Mouse (Mus musculus) embryonic facial prominence, embryonic 12.5 days (tissue): ENCODE results near the gene Cdc7. TPM values are rescaled to one million over a fixed set of nuclear protein-coding genes. Genes with fewer than 3 reads are reported as not detected.

Experiments used
- ATAC-seq: fragments of 200-750 bp; cut with Nextera tagmentation; 2 replicates; pipeline ENCODE4 v1.8.0; 2017; ENCODE audit not compliant: insufficient number of reproducible peaks, insufficient read depth, low FRiP score, low TSS enrichment
- H3K27ac ChIP-seq: fragments of 300-500 bp; sonication (generic); 2 replicates; pipeline ENCODE4 v1.5.1; 2016; ENCODE audit warnings: mild to moderate bottlenecking
- H3K27me3 ChIP-seq: fragments of 300-500 bp; sonication (generic); 2 replicates; pipeline ENCODE4 v1.6.1; 2016; ENCODE audit warnings: mild to moderate bottlenecking, moderate library complexity
- H3K36me3 ChIP-seq: fragments of 300-500 bp; sonication (generic); 2 replicates; pipeline ENCODE4 v1.6.1; 2016; ENCODE audit warnings: mild to moderate bottlenecking
- H3K4me1 ChIP-seq: fragments of 300-500 bp; sonication (generic); 2 replicates; pipeline ENCODE4 v1.6.1; 2016
- H3K4me2 ChIP-seq: fragments of 300-500 bp; sonication (generic); replicated peaks from 2 replicates; pipeline ENCODE4 v1.6.1; 2016; ENCODE audit warnings: mild to moderate bottlenecking, moderate library complexity
- H3K4me3 ChIP-seq: fragments of 300-500 bp; sonication (generic); 2 replicates; pipeline ENCODE4 v1.5.1; 2016; ENCODE audit warnings: mild to moderate bottlenecking
- H3K9ac ChIP-seq: fragments of 300-500 bp; sonication (generic); 2 replicates; pipeline ENCODE4 v1.6.1; 2016; ENCODE audit warnings: mild to moderate bottlenecking, moderate library complexity
- H3K9me3 ChIP-seq: fragments of 300-500 bp; sonication (generic); 2 replicates; pipeline ENCODE4 v1.6.1; 2016; ENCODE audit warnings: mild to moderate bottlenecking, moderate library complexity
- WGBS: fragments of 180-500 bp; shearing (Covaris S2); methylation state at CpG from one replicate; pipeline ENCODE4 v1.1.7; 2016; 5-methylcytosine and 5-hydroxymethylcytosine counted together
- polyA plus RNA-seq: library from polyadenylated mRNA; unstranded; fragments of >200 nt; fragmentation: Nextera tagmentation; extraction: Ambion mirVana; gene quantifications from 2 replicates; pipeline ENCODE4 v1.2.1, GENCODE M21; 2016

The Cdc7 gene
- polyA plus RNA-seq, 1 experiment from 2014 or later = 57.9 TPM

DNA sequence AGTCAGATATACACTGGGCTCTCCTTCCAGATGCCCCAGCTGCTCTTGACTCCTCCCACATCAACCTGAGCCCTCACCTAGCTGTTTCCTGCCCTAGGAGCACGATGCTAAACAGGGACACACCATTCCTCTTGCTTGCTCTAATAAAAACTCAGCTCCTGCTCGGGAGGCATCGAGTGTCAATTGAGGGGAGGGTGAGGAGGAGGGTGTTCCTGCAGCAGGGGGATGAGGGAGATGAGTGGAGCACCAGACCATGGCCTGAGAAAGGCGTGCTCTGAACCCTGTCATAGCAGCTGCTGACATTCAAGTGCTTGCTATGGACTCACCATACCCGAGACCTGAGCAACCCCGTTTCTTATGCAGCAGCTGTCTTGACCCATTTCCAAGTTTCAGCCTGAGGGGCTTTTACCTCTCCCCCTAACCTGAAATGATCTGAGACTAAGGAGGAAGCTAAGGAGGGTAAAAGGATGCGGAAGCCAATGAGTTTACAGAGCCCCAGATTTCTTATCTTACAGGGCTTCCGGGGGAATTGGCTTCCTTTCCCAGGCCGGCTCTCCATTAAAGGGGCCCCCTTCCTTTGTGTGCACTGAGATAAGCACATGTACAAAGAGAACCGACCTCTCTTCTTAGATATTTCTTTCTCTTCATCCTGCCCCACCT lies 51.4 kb downstream of the Cdc7 start:
- Histone ChIP-seq H3K9me3 (no peaks in the 10 kb centered on the region), H3K36me3 (no peaks in the 10 kb centered on the region), H3K9ac (no peak overlapping the region), H3K27ac (peak overlapping the region; percentile 42; the same call in 1 of the 2 replicates), H3K4me3 (no peak overlapping the region), H3K4me2 (no peak overlapping the region), H3K27me3 (no peaks in the 10 kb centered on the region), H3K4me1 (peaks cover 45% of the 10 kb centered on the region)
- 0 out of 2 replicates have a peak, but pooled peaks have one; percentile 28 for ATAC-seq
- 17% methylated on average over 10 of the region's 10 CpGs for WGBS

DNA sequence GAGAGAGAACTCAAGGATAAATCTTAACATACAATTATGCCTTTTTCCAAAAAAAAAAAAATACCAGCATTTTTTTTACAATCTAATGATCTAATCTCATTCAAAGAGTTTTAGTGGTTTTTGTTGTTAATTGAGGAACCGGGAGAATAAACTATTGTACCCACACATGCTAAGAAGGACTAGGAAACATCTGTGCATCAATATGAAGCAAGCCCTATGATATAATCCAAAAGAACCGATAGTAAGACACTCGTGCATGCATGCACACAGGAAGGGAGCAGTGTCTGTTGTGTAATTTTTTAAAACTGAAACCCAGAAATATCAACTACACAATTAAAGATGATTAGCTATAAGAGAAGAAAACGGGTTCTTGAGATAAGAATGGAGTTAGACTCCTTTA lies 52.4 kb downstream of the Cdc7 start:
- no peak overlapping the region for H3K27ac ChIP-seq
- no peaks in the 10 kb centered on the region for H3K27me3 ChIP-seq
- 72% methylated on average over 4 of the region's 4 CpGs for WGBS
- no peaks in the 10 kb centered on the region for H3K9me3 ChIP-seq
- no peaks in the 10 kb centered on the region for H3K36me3 ChIP-seq
- H3K4me2 ChIP-seq = no peak overlapping the region
- no peak overlapping the region for H3K4me3 ChIP-seq
- ATAC-seq = no peak
- H3K4me1 ChIP-seq = peaks cover 41% of the 10 kb centered on the region
- H3K9ac ChIP-seq = no peak overlapping the region

DNA sequence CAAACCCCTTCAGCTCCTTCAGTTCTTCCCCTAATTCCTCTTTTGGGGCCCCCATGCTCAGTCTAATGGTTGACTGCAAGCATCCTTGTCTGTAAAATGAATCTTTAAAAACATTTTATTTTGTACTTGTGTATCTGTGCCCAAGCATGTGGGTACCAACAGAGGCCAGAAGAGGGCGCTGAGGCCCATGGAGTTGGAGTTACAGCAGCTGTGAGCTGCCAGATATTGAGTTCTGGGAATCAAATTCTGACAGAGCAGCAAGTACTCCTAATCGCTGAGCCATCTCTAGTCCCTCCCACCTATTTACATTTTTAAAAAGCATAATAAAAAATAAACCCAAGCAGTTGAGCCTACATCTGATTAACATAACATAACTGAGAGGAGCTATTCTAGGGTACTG lies 53.4 kb downstream of the Cdc7 start:
- H3K27me3 ChIP-seq = no peaks in the 10 kb centered on the region
- H3K36me3 ChIP-seq = no peaks in the 10 kb centered on the region
- no peak overlapping the region for H3K4me2 ChIP-seq
- WGBS = 66% methylated on average over 2 of the region's 2 CpGs
- no peak overlapping the region for H3K9ac ChIP-seq
- H3K4me3 ChIP-seq = no peak overlapping the region
- no peak for ATAC-seq
- H3K27ac ChIP-seq = no peak overlapping the region
- H3K9me3 ChIP-seq = no peaks in the 10 kb centered on the region
- peaks cover 32% of the 10 kb centered on the region for H3K4me1 ChIP-seq

DNA sequence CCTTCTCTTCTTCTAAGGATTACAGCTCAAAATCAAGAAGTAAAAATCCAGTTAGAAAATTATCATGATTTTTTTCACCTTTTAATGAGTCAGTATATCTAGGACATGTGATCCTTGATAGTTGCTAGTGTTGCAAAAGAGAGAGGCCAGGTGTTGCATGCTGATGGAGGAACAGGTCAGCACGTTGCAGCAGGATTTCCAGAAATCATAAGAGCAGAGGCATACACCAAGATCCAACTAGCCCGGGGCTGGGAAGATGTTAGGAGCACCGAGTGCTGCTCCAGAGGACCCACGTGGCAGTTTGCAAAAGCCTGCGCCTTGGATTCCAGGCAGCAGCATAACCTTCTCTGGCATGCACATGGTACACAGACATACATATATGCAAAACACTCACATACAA lies 54.9 kb downstream of the Cdc7 start:
- H3K4me3 ChIP-seq = no peak overlapping the region
- ATAC-seq = no peak
- H3K9me3 ChIP-seq = no peaks in the 10 kb centered on the region
- no peak overlapping the region for H3K4me2 ChIP-seq
- H3K27me3 ChIP-seq = no peaks in the 10 kb centered on the region
- H3K4me1 ChIP-seq = peaks cover 22% of the 10 kb centered on the region
- WGBS = 60% methylated on average over 5 of the region's 5 CpGs
- H3K27ac ChIP-seq = no peak overlapping the region
- no peak overlapping the region for H3K9ac ChIP-seq
- no peaks in the 10 kb centered on the region for H3K36me3 ChIP-seq

DNA sequence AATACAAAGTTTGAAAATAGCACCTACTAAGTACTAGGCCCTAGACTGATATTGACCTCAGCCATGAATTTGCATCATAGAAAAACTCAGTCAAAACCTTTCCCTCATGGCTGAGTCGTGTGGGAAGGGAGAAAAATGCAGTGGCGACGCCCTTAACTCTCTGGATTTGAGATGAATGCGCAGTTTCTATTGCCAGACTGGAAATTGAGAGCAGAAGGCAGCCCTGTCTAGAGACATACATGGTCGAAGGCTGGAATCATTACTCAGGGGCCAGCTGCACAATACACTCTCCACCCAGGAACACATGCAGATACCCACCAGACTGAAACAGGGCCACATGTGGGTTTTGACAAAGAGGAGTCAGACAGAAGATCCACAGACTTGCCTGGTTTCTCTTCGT lies 55.8 kb downstream of the Cdc7 start:
- Histone ChIP-seq H3K4me3 (no peak overlapping the region), H3K9me3 (no peaks in the 10 kb centered on the region), H3K36me3 (no peaks in the 10 kb centered on the region), H3K4me1 (peaks cover 23% of the 10 kb centered on the region), H3K4me2 (no peak overlapping the region), H3K27me3 (no peaks in the 10 kb centered on the region), H3K9ac (no peak overlapping the region), H3K27ac (0 out of 2 replicates have a peak overlapping the region, but pooled peaks have one; percentile 5)
- WGBS = 41% methylated on average over 6 of the region's 6 CpGs
- ATAC-seq = no peak

DNA sequence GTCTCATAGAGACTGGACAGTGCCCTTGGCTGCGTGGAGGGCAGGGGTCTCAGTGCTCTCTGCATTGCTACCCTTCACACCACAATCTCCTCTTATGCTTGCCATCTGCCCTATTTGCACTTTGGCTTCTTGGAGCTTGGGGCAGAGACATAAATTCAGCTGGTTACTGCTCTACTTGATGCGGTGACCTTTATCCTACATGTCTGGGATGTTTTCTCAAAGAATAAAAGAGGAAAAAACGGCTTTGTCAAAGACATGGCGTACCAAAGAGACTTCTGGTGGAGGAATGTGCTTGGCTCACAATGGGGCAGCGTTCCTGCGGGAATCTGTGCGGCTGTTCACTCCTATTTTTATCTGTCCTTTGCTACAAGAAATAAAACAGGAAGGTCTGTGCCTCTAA lies 56.2 kb downstream of the Cdc7 start:
- Histone ChIP-seq H3K4me3 (no peak overlapping the region), H3K27me3 (no peaks in the 10 kb centered on the region), H3K36me3 (no peaks in the 10 kb centered on the region), H3K9ac (no peak overlapping the region), H3K9me3 (no peaks in the 10 kb centered on the region), H3K4me1 (peaks cover 21% of the 10 kb centered on the region), H3K27ac (0 out of 2 replicates have a peak overlapping the region, but pooled peaks have one; percentile 5), H3K4me2 (no peak overlapping the region)
- WGBS = 72% methylated on average over 7 of the region's 7 CpGs
- ATAC-seq = no peak

DNA sequence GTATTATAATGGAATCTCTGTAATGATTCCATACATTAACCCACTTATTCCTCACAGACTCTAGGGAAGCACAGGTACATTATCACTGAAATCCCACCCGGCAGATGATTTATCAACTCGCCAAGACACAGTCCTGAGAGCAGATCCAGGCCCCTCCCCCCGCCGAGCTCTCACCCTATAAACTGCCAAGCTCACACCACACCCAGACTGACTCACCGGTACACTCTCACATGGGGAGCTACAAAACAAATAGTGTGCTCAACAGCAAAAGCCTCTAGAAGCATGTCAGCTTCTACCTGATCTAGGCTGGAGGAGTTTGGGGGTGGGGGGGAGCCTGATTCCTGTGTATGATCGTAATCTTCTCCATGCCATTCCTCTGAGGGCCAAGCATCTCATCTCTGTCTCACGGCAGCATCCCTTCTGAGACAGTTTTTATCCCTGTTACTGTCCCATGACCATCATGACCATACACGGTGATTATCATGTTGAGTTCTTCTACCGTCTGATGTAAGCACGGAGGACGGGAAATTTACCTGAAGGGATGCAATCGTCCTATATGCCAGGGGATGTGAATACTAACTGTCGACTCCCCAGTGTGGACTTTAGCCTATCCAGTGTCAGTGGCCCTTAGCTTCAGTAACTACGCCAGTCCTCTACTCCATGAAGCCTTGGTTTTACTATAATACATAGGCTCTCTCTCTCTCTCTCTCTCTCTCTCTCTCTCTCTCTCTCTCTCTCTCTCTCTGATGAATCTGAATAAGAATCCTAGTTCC lies 57.4 kb downstream of the Cdc7 start:
- WGBS = 90% methylated on average over 14 of the region's 14 CpGs
- no peaks in the 10 kb centered on the region for H3K36me3 ChIP-seq

DNA sequence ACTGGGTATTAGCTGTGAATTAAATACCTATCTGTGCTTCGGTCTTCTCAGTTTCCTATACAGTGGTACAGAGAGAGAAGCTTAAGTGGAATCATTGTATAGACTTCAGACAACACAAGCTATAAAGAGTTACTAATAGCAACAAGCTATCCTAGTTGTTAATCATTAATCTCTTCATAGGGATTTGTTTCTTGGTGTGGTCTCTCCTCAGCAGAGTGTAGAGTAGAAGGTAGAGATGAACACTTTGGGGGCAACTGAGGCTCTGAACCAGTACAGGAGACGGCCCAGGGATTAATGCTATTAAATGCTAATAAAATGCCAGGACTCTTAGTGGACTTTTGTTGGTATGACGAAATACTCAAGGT lies 57.9 kb downstream of the Cdc7 start:
- no peaks in the 10 kb centered on the region for H3K36me3 ChIP-seq
- 89% methylated on average over 3 of the region's 3 CpGs for WGBS
- H3K27ac ChIP-seq = no peak overlapping the region
- H3K9ac ChIP-seq = no peak overlapping the region
- no peaks in the 10 kb centered on the region for H3K9me3 ChIP-seq
- no peaks in the 10 kb centered on the region for H3K27me3 ChIP-seq
- no peak overlapping the region for H3K4me3 ChIP-seq
- no peak overlapping the region for H3K4me2 ChIP-seq
- no peak for ATAC-seq
- H3K4me1 ChIP-seq = peaks cover 16% of the 10 kb centered on the region

More for the DNA sequence above, 57.4 kb downstream of the Cdc7 start:
- no peak overlapping the region for H3K4me2 ChIP-seq
- ATAC-seq = no peak
- H3K9me3 ChIP-seq = no peaks in the 10 kb centered on the region
- no peak overlapping the region for H3K9ac ChIP-seq
- no peak overlapping the region for H3K27ac ChIP-seq
- no peak overlapping the region for H3K4me3 ChIP-seq
- H3K27me3 ChIP-seq = no peaks in the 10 kb centered on the region
- peaks cover 16% of the 10 kb centered on the region for H3K4me1 ChIP-seq

DNA sequence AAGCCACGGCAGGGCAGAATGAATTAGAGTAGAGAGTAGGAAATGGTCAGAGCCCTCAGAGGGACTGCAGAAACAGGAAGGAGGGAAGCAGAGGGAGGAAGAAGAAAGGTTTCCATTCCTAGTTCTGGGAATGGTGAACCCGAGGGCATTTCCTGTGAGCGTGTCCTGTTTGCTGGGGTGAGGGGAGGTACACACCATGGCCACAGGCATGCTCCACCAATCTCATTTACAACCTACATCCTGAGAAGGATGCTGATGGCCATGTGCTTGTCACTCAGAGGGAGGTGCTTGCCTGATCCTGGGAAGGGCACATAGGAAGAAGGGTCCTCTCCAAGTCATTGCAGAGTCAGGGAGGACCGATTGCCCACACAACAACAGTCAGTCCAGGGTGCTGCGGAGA lies 59.8 kb downstream of the Cdc7 start:
- Histone ChIP-seq H3K9ac (no peak overlapping the region), H3K36me3 (no peaks in the 10 kb centered on the region), H3K27ac (no peak overlapping the region), H3K4me1 (peaks cover 19% of the 10 kb centered on the region), H3K27me3 (no peaks in the 10 kb centered on the region), H3K4me3 (no peak overlapping the region), H3K4me2 (no peak overlapping the region), H3K9me3 (no peaks in the 10 kb centered on the region)
- ATAC-seq = no peak
- WGBS = 43% methylated on average over 5 of the region's 5 CpGs

DNA sequence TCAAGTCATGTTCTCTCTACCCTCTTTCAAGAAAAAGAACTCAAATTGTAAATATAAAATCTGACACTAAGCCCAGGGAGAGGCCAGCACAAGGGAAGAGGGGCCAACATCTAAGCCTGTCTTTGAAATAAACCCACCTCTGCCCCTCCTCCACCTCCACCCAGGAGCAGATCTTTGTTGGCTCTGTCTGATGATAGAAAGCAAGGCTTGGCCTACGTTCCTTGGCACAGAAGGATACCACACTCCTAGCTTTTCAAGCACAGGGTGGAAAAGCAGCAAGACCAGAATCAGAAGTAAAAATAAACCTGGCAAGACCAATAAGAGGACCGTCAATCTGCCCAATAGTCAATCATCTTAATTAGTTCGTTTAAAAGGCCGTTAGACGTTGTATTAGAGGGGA lies 61.2 kb downstream of the Cdc7 start:
- 73% methylated on average over 5 of the region's 5 CpGs for WGBS
- Histone ChIP-seq H3K4me1 (peaks cover 27% of the 10 kb centered on the region), H3K36me3 (no peaks in the 10 kb centered on the region), H3K4me2 (no peak overlapping the region), H3K4me3 (no peak overlapping the region), H3K27me3 (no peaks in the 10 kb centered on the region), H3K27ac (no peak overlapping the region), H3K9ac (no peak overlapping the region), H3K9me3 (no peaks in the 10 kb centered on the region)
- no peak for ATAC-seq

DNA sequence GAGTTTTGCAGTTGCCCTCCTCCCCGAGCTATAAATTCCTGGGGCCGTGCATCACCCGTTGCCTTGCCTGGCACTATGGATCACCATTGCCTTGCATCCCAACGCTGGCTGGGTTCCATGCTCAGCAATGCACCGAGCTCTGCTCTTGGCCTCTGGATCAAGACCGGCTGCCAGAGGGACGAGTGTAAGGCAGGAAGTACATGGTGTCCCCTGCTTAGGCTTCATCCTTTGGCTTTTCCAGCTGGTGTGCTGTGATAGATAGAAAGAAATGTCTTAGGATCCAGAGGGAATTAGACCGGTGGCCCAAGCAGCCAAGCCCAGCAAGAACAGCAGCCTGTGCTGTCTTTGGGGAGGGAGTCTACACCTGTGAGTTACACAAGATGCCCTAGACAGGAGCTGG lies 61.7 kb downstream of the Cdc7 start:
- no peak for ATAC-seq

DNA sequence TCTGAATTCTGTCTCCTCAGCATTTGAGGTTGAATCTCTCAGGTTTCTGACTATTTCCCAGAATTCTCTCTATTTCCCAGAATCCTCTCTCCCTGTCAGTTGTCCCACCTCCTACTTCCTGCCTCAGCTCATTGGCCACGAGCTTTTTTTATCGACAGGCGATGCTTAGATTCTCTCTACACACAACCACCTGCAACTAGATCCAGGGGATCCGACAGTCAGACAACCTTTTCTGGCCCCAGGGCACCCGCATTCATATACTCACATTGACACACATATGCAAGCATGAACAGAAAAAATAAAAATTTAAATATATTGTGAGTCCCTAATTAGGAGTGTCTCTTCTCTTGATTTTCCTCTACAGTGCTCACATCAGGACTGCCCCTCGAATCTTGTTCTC lies 63.5 kb downstream of the Cdc7 start:
- WGBS = 86% methylated on average over 6 of the region's 6 CpGs
- ATAC-seq = no peak
- H3K4me1 ChIP-seq = peaks cover 27% of the 10 kb centered on the region

More for the DNA sequence above, 61.7 kb downstream of the Cdc7 start:
- no peaks in the 10 kb centered on the region for H3K36me3 ChIP-seq
- H3K27ac ChIP-seq = no peak overlapping the region
- no peak overlapping the region for H3K9ac ChIP-seq
- 83% methylated on average over 8 of the region's 8 CpGs for WGBS
- H3K27me3 ChIP-seq = no peaks in the 10 kb centered on the region
- peaks cover 27% of the 10 kb centered on the region for H3K4me1 ChIP-seq
- H3K9me3 ChIP-seq = no peaks in the 10 kb centered on the region
- H3K4me2 ChIP-seq = no peak overlapping the region
- no peak overlapping the region for H3K4me3 ChIP-seq

More for the DNA sequence above, 63.5 kb downstream of the Cdc7 start:
- Histone ChIP-seq H3K27ac (no peak overlapping the region), H3K27me3 (no peaks in the 10 kb centered on the region), H3K36me3 (no peaks in the 10 kb centered on the region), H3K4me2 (no peak overlapping the region), H3K4me3 (no peak overlapping the region), H3K9me3 (no peaks in the 10 kb centered on the region), H3K9ac (no peak overlapping the region)
